Mouse (Mus musculus) heart, embryonic 11.5 days (tissue): Measurements from ENCODE around the gene Il23a. TPM values are rescaled to one million over a fixed set of nuclear protein-coding genes. Genes with fewer than 3 reads are reported as not detected.
"Not testable (repeated sequence)": the region's sequence is repeated elsewhere in the genome, so short reads cannot be mapped to it uniquely, and the experiment has no call there.

Experiments
- ATAC-seq: fragments of 200-750 bp; cut with Nextera tagmentation; replicated peaks from 2 replicates; pipeline ENCODE4 v1.8.0; 2017; ENCODE audit warnings: moderate library complexity; ENCODE audit not compliant: insufficient number of reproducible peaks, low FRiP score, low TSS enrichment
- H3K27ac ChIP-seq: fragments of 300-500 bp; sonication (generic); 2 replicates; pipeline ENCODE4 v1.5.1; 2014; ENCODE audit warnings: mild to moderate bottlenecking, low read depth, low read length
- H3K27me3 ChIP-seq: fragments of 300-500 bp; sonication (generic); 2 replicates; pipeline ENCODE4 v1.6.1; 2014; ENCODE audit warnings: mild to moderate bottlenecking, low read length, mixed read lengths; ENCODE audit not compliant: control insufficient read depth, insufficient read depth
- H3K36me3 ChIP-seq: fragments of 300-500 bp; sonication (generic); 2 replicates; pipeline ENCODE4 v1.6.1; 2014; ENCODE audit warnings: mild to moderate bottlenecking, low read length, moderate library complexity, mixed read lengths; ENCODE audit not compliant: control insufficient read depth, insufficient read depth
- H3K4me1 ChIP-seq: fragments of 300-500 bp; sonication (generic); 2 replicates; pipeline ENCODE4 v1.6.1; 2014; ENCODE audit warnings: low read length; ENCODE audit not compliant: control insufficient read depth, insufficient read depth
- H3K4me2 ChIP-seq: fragments of 300-500 bp; sonication (generic); 2 replicates; pipeline ENCODE4 v1.6.1; 2014; ENCODE audit warnings: mild to moderate bottlenecking, moderate library complexity
- H3K4me3 ChIP-seq: fragments of 300-500 bp; sonication (generic); 2 replicates; pipeline ENCODE4 v1.5.1; 2014; ENCODE audit warnings: low read depth, low read length
- H3K9ac ChIP-seq: fragments of 300-500 bp; sonication (generic); 2 replicates; pipeline ENCODE4 v1.6.1; 2014; ENCODE audit warnings: mild to moderate bottlenecking, low read depth, low read length, moderate library complexity
- H3K9me3 ChIP-seq: fragments of 300-500 bp; sonication (generic); replicated peaks from 2 replicates; pipeline ENCODE4 v1.6.1; 2016; ENCODE audit warnings: low read length; ENCODE audit not compliant: control insufficient read depth
- WGBS: fragments of 180-500 bp; shearing (Covaris S2); extraction: QIAGEN DNeasy Blood & Tissue Kit; methylation state at CpG from one replicate; pipeline ENCODE4 v1.1.7; 2014; ENCODE audit not compliant: insufficient replicate concordance; 5-methylcytosine and 5-hydroxymethylcytosine counted together
- polyA plus RNA-seq: library from polyadenylated mRNA; unstranded; fragments of >200 nt; fragmentation: Nextera tagmentation; extraction: Ambion mirVana; gene quantifications from 2 replicates; pipeline ENCODE4 v1.2.1, GENCODE M21; 2014

The Il23a gene
- polyA plus RNA-seq, 1 experiment from 2014 or later, result 0.86 TPM

GRCm38 (mm10) chr10:128280943-128281342, 17.6 kb downstream of the Il23a start:
- H3K27me3 ChIP-seq, result no peaks in the 10 kb centered on the region
- ATAC-seq, result no peak
- peaks cover 12% of the 10 kb centered on the region for H3K36me3 ChIP-seq
- no peak overlapping the region for H3K27ac ChIP-seq
- H3K4me2 ChIP-seq, result no peak overlapping the region
- H3K9ac ChIP-seq, result no peak overlapping the region
- H3K9me3 ChIP-seq, result no peaks in the 10 kb centered on the region
- 78% methylated on average over 6 of the region's 6 CpGs for WGBS
- no peak overlapping the region for H3K4me3 ChIP-seq
- no peaks in the 10 kb centered on the region for H3K4me1 ChIP-seq

GRCm38 (mm10) chr10:128278158-128278557, 20.4 kb downstream of the Il23a start:
- Histone ChIP-seq H3K9ac (no peak overlapping the region), H3K27ac (no peak overlapping the region), H3K9me3 (no peaks in the 10 kb centered on the region), H3K27me3 (no peaks in the 10 kb centered on the region), H3K4me2 (no peak overlapping the region), H3K4me3 (no peak overlapping the region), H3K4me1 (no peaks in the 10 kb centered on the region), H3K36me3 (peaks cover 12% of the 10 kb centered on the region)
- ATAC-seq, result no peak
- 58% methylated on average over 6 of the region's 6 CpGs for WGBS

- ATAC-seq, H3K4me1 ChIP-seq, H3K4me2 ChIP-seq, H3K27me3 ChIP-seq, H3K4me3 ChIP-seq, H3K9me3 ChIP-seq, H3K9ac ChIP-seq, H3K36me3 ChIP-seq, H3K27ac ChIP-seq: not testable (repeated sequence)
- 94% methylated on average over 1 of the region's 1 CpGs for WGBS
Measured at GRCm38 (mm10) chr10:128275374-128275773, 23.2 kb downstream of the Il23a start.

- not testable (repeated sequence) for H3K9me3 ChIP-seq, H3K36me3 ChIP-seq, ATAC-seq, H3K27me3 ChIP-seq, H3K27ac ChIP-seq, H3K4me1 ChIP-seq, H3K9ac ChIP-seq, H3K4me2 ChIP-seq, H3K4me3 ChIP-seq
- 87% methylated on average over 4 of the region's 7 CpGs for WGBS
Measured at GRCm38 (mm10) chr10:128272819-128273439, 25.6 kb downstream of the Il23a start.

- H3K9me3 ChIP-seq, result no peaks in the 10 kb centered on the region
- no peak overlapping the region for H3K4me2 ChIP-seq
- H3K27me3 ChIP-seq, result no peaks in the 10 kb centered on the region
- no peak for ATAC-seq
- no peak overlapping the region for H3K27ac ChIP-seq
- WGBS, result 67% methylated on average over 2 of the region's 2 CpGs
- H3K9ac ChIP-seq, result no peak overlapping the region
- no peaks in the 10 kb centered on the region for H3K4me1 ChIP-seq
- H3K4me3 ChIP-seq, result no peak overlapping the region
- H3K36me3 ChIP-seq, result no peaks in the 10 kb centered on the region
Measured at GRCm38 (mm10) chr10:128271883-128272282, 26.7 kb downstream of the Il23a start.

GRCm38 (mm10) chr10:128270866-128271265, 27.7 kb downstream of the Il23a start:
- Histone ChIP-seq H3K4me3 (peak overlapping the region; percentile 71), H3K27me3 (no peaks in the 10 kb centered on the region)
- 38% methylated on average over 7 of the region's 7 CpGs for WGBS

GRCm38 (mm10) chr10:128270287-128270841, 28.2 kb downstream of the Il23a start, which contains the start of gene Stat2:
TSS of gene Stat2 (plus strand) at chr10:128270559.
- Histone ChIP-seq H3K4me2 (peak within 1 kb of the TSS; percentile 71), H3K4me3 (peak within 1 kb of the TSS; percentile 71), H3K27me3 (no peaks in the 10 kb centered on the region), H3K9me3 (no peaks in the 10 kb centered on the region), H3K36me3 (no peaks in the 10 kb centered on the region), H3K4me1 (no peaks in the 10 kb centered on the region), H3K27ac (peak within 1 kb of the TSS; percentile 60), H3K9ac (peak within 1 kb of the TSS; percentile 81)
- ATAC-seq, result peak; percentile 97
- under 1% methylated on average over 43 of the region's 43 CpGs for WGBS

More at GRCm38 (mm10) chr10:128270866-128271265, 27.7 kb downstream of the Il23a start:
- ATAC-seq, result no peak
- peak overlapping the region; percentile 81 for H3K9ac ChIP-seq
- H3K4me2 ChIP-seq, result peak overlapping the region; percentile 71
- H3K27ac ChIP-seq, result peak overlapping the region; percentile 60; the same call in 1 of the 2 replicates
- no peaks in the 10 kb centered on the region for H3K4me1 ChIP-seq
- H3K9me3 ChIP-seq, result no peaks in the 10 kb centered on the region
- H3K36me3 ChIP-seq, result no peaks in the 10 kb centered on the region

- Histone ChIP-seq H3K27ac (no peak overlapping the region), H3K9ac (no peak overlapping the region), H3K27me3 (no peaks in the 10 kb centered on the region), H3K4me3 (no peak overlapping the region), H3K4me1 (no peaks in the 10 kb centered on the region), H3K9me3 (no peaks in the 10 kb centered on the region), H3K4me2 (peak overlapping the region; percentile 67), H3K36me3 (no peaks in the 10 kb centered on the region)
- WGBS, result 83% methylated on average over 16 of the region's 16 CpGs
- ATAC-seq, result no peak
Measured at GRCm38 (mm10) chr10:128269206-128269910, 29.2 kb downstream of the Il23a start.
